Mouse (Mus musculus) kidney, adult 2 months (tissue): ENCODE measurements around the gene Emg1. TPM values are rescaled to one million over a fixed set of nuclear protein-coding genes. Genes with fewer than 3 reads are reported as not detected.
A peak's percentile ranks its signal among the peaks of the same experiment; 100 is the strongest.

ENCODE experiments used
- DNase-seq: peaks from one replicate; pipeline ENCODE4 v3.0.0; 2021
- H3K27ac ChIP-seq: fragments of 200-500 bp; 2 replicates; pipeline ENCODE4 v1.5.1; 2012; ENCODE audit warnings: low read depth, low read length, control low read depth, inconsistent platforms; ENCODE audit not compliant: insufficient read depth
- H3K27me3 ChIP-seq: fragments of 200-500 bp; replicated peaks from 2 replicates; pipeline ENCODE4 v1.6.1; 2012; ENCODE audit warnings: mild to moderate bottlenecking, moderate library complexity, low read length, inconsistent platforms; ENCODE audit not compliant: control insufficient read depth, insufficient read depth
- H3K36me3 ChIP-seq: fragments of 200-500 bp; 2 replicates; pipeline ENCODE4 v1.6.1; 2012; ENCODE audit warnings: mild to moderate bottlenecking, moderate library complexity, low read length, inconsistent platforms; ENCODE audit not compliant: control insufficient read depth, insufficient read depth
- H3K4me1 ChIP-seq: fragments of 200-500 bp; 2 replicates; pipeline ENCODE4 v1.6.1; 2011; ENCODE audit warnings: low read length; ENCODE audit not compliant: control insufficient read depth, insufficient read depth
- H3K4me3 ChIP-seq: fragments of 200-500 bp; 2 replicates; pipeline ENCODE4 v1.5.1; 2011; ENCODE audit warnings: mild to moderate bottlenecking, low read depth, low read length, control low read depth; ENCODE audit not compliant: insufficient read depth
- CTCF ChIP-seq: fragments of 200-500 bp; conservative IDR thresholded peaks from 2 replicates; pipeline ENCODE4 v1.5.1; 2011; ENCODE audit warnings: low read depth, mild to moderate bottlenecking, control low read depth, low read length, moderate library complexity, mixed read lengths; ENCODE audit not compliant: insufficient read depth, insufficient read length
- POLR2A ChIP-seq: fragments of 200-500 bp; IDR thresholded peaks from one replicate; pipeline ENCODE4 v1.6.1; 2011; ENCODE audit warnings: low read depth, low read length, control low read depth
- WGBS: fragments of 180-500 bp; shearing (Covaris S2); methylation state at CpG from one replicate; pipeline ENCODE4 v1.1.7; 2018; 5-methylcytosine and 5-hydroxymethylcytosine counted together
- polyA plus RNA-seq: library from polyadenylated mRNA; depleted of rRNA; stranded (reverse); fragments of >200 nt; gene quantifications from 2 replicates; pipeline ENCODE4 v1.2.3, GENCODE M21; 2012

The Emg1 gene
- polyA plus RNA-seq, 1 experiment, result 67.4 TPM

GRCm38 (mm10) chr6:124676171-124676570 is 35.8 kb downstream of the Emg1 start:
- Histone ChIP-seq H3K27me3 (no peaks in the 10 kb centered on the region), H3K36me3 (no peaks in the 10 kb centered on the region), H3K4me3 (no peak overlapping the region), H3K4me1 (peaks cover 3% of the 10 kb centered on the region; the same call in 1 of the 2 replicates), H3K27ac (peak overlapping the region; percentile 33; the same call in 1 of the 2 replicates)
- peak; percentile 73 for DNase-seq
- TF ChIP-seq CTCF (no peak), POLR2A (no peak)
- 54% methylated on average over 6 of the region's 6 CpGs for WGBS

GRCm38 (mm10) chr6:124674591-124674990 is 37.4 kb downstream of the Emg1 start:
- WGBS, result 61% methylated on average over 7 of the region's 7 CpGs
- no peak overlapping the region for H3K4me3 ChIP-seq
- H3K4me1 ChIP-seq, result peaks cover 3% of the 10 kb centered on the region; the same call in 1 of the 2 replicates
- TF ChIP-seq CTCF (no peak), POLR2A (no peak)
- peak; percentile 66 for DNase-seq
- no peaks in the 10 kb centered on the region for H3K36me3 ChIP-seq
- peak overlapping the region; percentile 68; the same call in 1 of the 2 replicates for H3K27ac ChIP-seq
- no peaks in the 10 kb centered on the region for H3K27me3 ChIP-seq

- DNase-seq, result peak; percentile 79
- H3K27ac ChIP-seq, result peak overlapping the region; percentile 68; the same call in 1 of the 2 replicates
- TF ChIP-seq POLR2A (no peak), CTCF (0 out of 2 replicates have a peak, but pooled peaks have one; percentile 4)
- no peak overlapping the region for H3K4me3 ChIP-seq
- H3K27me3 ChIP-seq, result no peaks in the 10 kb centered on the region
- H3K36me3 ChIP-seq, result no peaks in the 10 kb centered on the region
- peaks cover 3% of the 10 kb centered on the region; the same call in 1 of the 2 replicates for H3K4me1 ChIP-seq
- WGBS, result 51% methylated on average over 9 of the region's 9 CpGs
These were observed 38.4 kb downstream of the Emg1 start for GRCm38 (mm10) chr6:124673619-124674018.

GRCm38 (mm10) chr6:124672100-124672499 is 39.9 kb downstream of the Emg1 start:
- no peak for TF ChIP-seq POLR2A
- no peak for TF ChIP-seq CTCF
- H3K27ac ChIP-seq, result no peak overlapping the region
- WGBS, result 44% methylated on average over 6 of the region's 6 CpGs

GRCm38 (mm10) chr6:124670281-124670900 is 41.6 kb downstream of the Emg1 start:
- H3K36me3 ChIP-seq, result no peaks in the 10 kb centered on the region
- DNase-seq, result no peak
- WGBS, result 86% methylated on average over 7 of the region's 7 CpGs
- H3K27ac ChIP-seq, result no peak overlapping the region
- H3K4me1 ChIP-seq, result peaks cover 11% of the 10 kb centered on the region; the same call in 1 of the 2 replicates
- no peaks in the 10 kb centered on the region for H3K27me3 ChIP-seq
- no peak overlapping the region for H3K4me3 ChIP-seq
- TF ChIP-seq POLR2A (no peak), CTCF (no peak)

More at GRCm38 (mm10) chr6:124672100-124672499, 39.9 kb downstream of the Emg1 start:
- Histone ChIP-seq H3K4me1 (peaks cover 5% of the 10 kb centered on the region; the same call in 1 of the 2 replicates), H3K36me3 (no peaks in the 10 kb centered on the region), H3K27me3 (no peaks in the 10 kb centered on the region), H3K4me3 (no peak overlapping the region)
- no peak for DNase-seq

DNA sequence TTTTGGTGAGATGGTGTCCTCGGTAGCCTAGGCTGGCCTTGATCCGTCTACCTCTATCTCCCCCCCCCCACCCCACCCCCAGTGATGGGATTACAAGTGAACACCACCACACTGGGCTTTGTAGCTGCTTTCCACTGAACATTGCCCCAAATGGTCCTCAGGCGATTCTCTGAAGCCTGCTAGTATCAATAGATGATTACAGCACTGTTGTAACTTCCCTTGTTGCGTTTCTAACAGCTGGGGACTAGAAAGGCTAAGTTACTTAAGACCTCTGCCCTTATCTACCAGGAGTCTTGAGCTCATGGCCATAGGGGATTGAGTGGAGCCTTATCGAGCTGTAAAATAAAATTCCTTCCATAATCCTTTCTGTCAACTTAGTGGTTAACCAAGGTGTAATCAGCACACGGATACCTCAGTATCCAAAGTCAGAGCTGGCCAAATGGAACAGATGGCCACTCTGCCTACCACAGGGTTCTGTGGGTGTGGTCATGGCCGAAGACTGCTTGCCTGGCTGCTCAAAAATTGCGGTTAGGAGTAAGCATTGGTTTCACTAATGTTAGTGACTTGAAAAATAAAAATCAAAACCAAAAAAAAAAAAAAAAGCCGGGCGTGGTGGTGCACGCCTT is 42.6 kb downstream of the Emg1 start:
- H3K27me3 ChIP-seq, result no peaks in the 10 kb centered on the region
- H3K4me1 ChIP-seq, result peaks cover 11% of the 10 kb centered on the region; the same call in 1 of the 2 replicates
- 78% methylated on average over 11 of the region's 11 CpGs for WGBS
- H3K36me3 ChIP-seq, result no peaks in the 10 kb centered on the region
- DNase-seq, result no peak
- no peak for TF ChIP-seq CTCF
- no peak for TF ChIP-seq POLR2A
- no peak overlapping the region for H3K27ac ChIP-seq
- H3K4me3 ChIP-seq, result no peak overlapping the region

- H3K4me3 ChIP-seq, result no peak overlapping the region
- H3K27me3 ChIP-seq, result no peaks in the 10 kb centered on the region
- DNase-seq, result no peak
- WGBS, result 89% methylated on average over 10 of the region's 10 CpGs
- H3K36me3 ChIP-seq, result no peaks in the 10 kb centered on the region
- peaks cover 8% of the 10 kb centered on the region; the same call in 1 of the 2 replicates for H3K4me1 ChIP-seq
- no peak overlapping the region for H3K27ac ChIP-seq
- TF ChIP-seq CTCF (no peak), POLR2A (no peak)
These were observed 47.0 kb downstream of the Emg1 start for GRCm38 (mm10) chr6:124665011-124665410.
